Mouse (Mus musculus) cerebellum, postnatal 25 days (tissue): ENCODE results near the gene Hydin.
"Not testable (repeated sequence)": the region's sequence is repeated elsewhere in the genome, so short reads cannot be mapped to it uniquely, and the experiment has no call there.

Experiments
- DNase-seq, 2 experiments: peaks; one replicate each; pipeline ENCODE4 v3.0.0; 2021; ENCODE audit warnings: mixed read lengths in 2 of 2

Gene Hydin

GRCm38 (mm10) chr8:110266741-110267140 lies at the start of gene Hydin:
Hydin (plus strand) TSS chr8:110266977.
- peak; percentile 83 to 90 for DNase-seq

GRCm38 (mm10) chr8:110217198-110217597 lies 49.6 kb upstream of the Hydin start:
- peak in 1 of 2 experiments; percentile 21 for DNase-seq

- DNase-seq, result peak; percentile 100
Measured at GRCm38 (mm10) chr8:110217681-110218131, 49.1 kb upstream of the Hydin start.

- DNase-seq, result no peak
Measured at GRCm38 (mm10) chr8:110218511-110218910, 48.3 kb upstream of the Hydin start.

- DNase-seq, result no peak
Measured at GRCm38 (mm10) chr8:110220936-110221335, 45.8 kb upstream of the Hydin start.

GRCm38 (mm10) chr8:110230803-110231202 lies 36.0 kb upstream of the Hydin start:
- no peak for DNase-seq

- peak; percentile 11 to 13 for DNase-seq
Measured at GRCm38 (mm10) chr8:110242278-110243177, 24.2 kb upstream of the Hydin start.

- no peak for DNase-seq
Measured at GRCm38 (mm10) chr8:110244566-110244965, 22.2 kb upstream of the Hydin start.

- no peak for DNase-seq
Measured at GRCm38 (mm10) chr8:110247238-110247637, 19.5 kb upstream of the Hydin start.

- no peak for DNase-seq
Measured at GRCm38 (mm10) chr8:110253986-110254385, 12.8 kb upstream of the Hydin start.

- DNase-seq, result no peak
Measured at GRCm38 (mm10) chr8:110265796-110266305, 926 bp upstream of the Hydin start.

- no peak for DNase-seq
Measured at GRCm38 (mm10) chr8:110267268-110267667, 491 bp downstream of the Hydin start.

- peak; percentile 69 to 78 for DNase-seq
Measured at GRCm38 (mm10) chr8:110270659-110271058, 3.9 kb downstream of the Hydin start.

- DNase-seq, result no peak
Measured at GRCm38 (mm10) chr8:110273394-110273793, 6.6 kb downstream of the Hydin start.

GRCm38 (mm10) chr8:110275465-110276258 lies 8.9 kb downstream of the Hydin start:
- no peak for DNase-seq

- no peak for DNase-seq
Measured at GRCm38 (mm10) chr8:110276259-110276560, 9.4 kb downstream of the Hydin start.

GRCm38 (mm10) chr8:110312715-110313114 lies 45.9 kb downstream of the Hydin start:
- DNase-seq, result no peak

GRCm38 (mm10) chr8:110315826-110316225 lies 49.0 kb downstream of the Hydin start:
- no peak for DNase-seq

- DNase-seq, result peak; percentile 58
Measured at GRCm38 (mm10) chr8:110319586-110319985, 52.8 kb downstream of the Hydin start.

- no peak for DNase-seq
Measured at GRCm38 (mm10) chr8:110321446-110321845, 54.7 kb downstream of the Hydin start.

- no peak for DNase-seq
Measured at GRCm38 (mm10) chr8:110323981-110324574, 57.3 kb downstream of the Hydin start.

GRCm38 (mm10) chr8:110327120-110327519 lies 60.3 kb downstream of the Hydin start:
- DNase-seq, result not testable (repeated sequence)

- DNase-seq, result no peak
Measured at GRCm38 (mm10) chr8:110333376-110333775, 66.6 kb downstream of the Hydin start.
